Mouse (Mus musculus) spleen, adult 2 months (tissue): ENCODE measurements around the gene Slc22a3. TPM values are rescaled to one million over a fixed set of nuclear protein-coding genes. Genes with fewer than 3 reads are reported as not detected.

ENCODE experiments used
- DNase-seq, 2 experiments: peaks; one replicate each; pipeline versions ENCODE4 v3.0.0 to v3.0.0-alpha.2; 2012 to 2021; ENCODE audit warnings: low spot score in 2 of 2, low read depth in 1 of 2
- H3K27ac ChIP-seq: fragments of 200-500 bp; 2 replicates; pipeline ENCODE4 v1.5.1; 2012; ENCODE audit warnings: low read length, inconsistent platforms; ENCODE audit not compliant: insufficient read depth
- H3K27me3 ChIP-seq: fragments of 200-500 bp; 2 replicates; pipeline ENCODE4 v1.6.1; 2012; ENCODE audit warnings: mild to moderate bottlenecking, moderate library complexity, low read length, inconsistent platforms; ENCODE audit not compliant: control insufficient read depth, insufficient read depth
- H3K36me3 ChIP-seq: fragments of 200-500 bp; 2 replicates; pipeline ENCODE4 v1.6.1; 2012; ENCODE audit warnings: mild to moderate bottlenecking, low read length, inconsistent platforms; ENCODE audit not compliant: control insufficient read depth, insufficient read depth
- H3K4me1 ChIP-seq: fragments of 200-500 bp; 2 replicates; pipeline ENCODE4 v1.6.1; 2011; ENCODE audit warnings: inconsistent platforms; ENCODE audit not compliant: control insufficient read depth, insufficient read depth, insufficient read length
- H3K4me3 ChIP-seq: fragments of 200-500 bp; 2 replicates; pipeline ENCODE4 v1.5.1; 2011; ENCODE audit warnings: mild to moderate bottlenecking, inconsistent platforms; ENCODE audit not compliant: insufficient read depth, insufficient read length; ENCODE audit errors: extremely low read depth
- CTCF ChIP-seq: fragments of 200-500 bp; IDR thresholded peaks from 2 replicates; pipeline ENCODE4 v1.5.1; 2011; ENCODE audit warnings: mild to moderate bottlenecking, inconsistent platforms; ENCODE audit not compliant: insufficient read depth, insufficient read length, insufficient replicate concordance; ENCODE audit errors: extremely low read depth
- POLR2A ChIP-seq: fragments of 200-500 bp; IDR thresholded peaks from 2 replicates; pipeline ENCODE4 v1.6.1; 2011; ENCODE audit warnings: low read depth, low read length, inconsistent platforms
- WGBS: fragments of 180-500 bp; shearing (Covaris S2); methylation state at CpG from one replicate; pipeline ENCODE4 v1.1.7; 2018; 5-methylcytosine and 5-hydroxymethylcytosine counted together
- polyA plus RNA-seq: library from polyadenylated mRNA; depleted of rRNA; stranded (reverse); fragments of >200 nt; gene quantifications from 2 replicates; pipeline ENCODE4 v1.2.3, GENCODE M21; 2012

The Slc22a3 gene
- polyA plus RNA-seq, 1 experiment, result 2.1 TPM

- Histone ChIP-seq H3K27ac (no peak overlapping the region), H3K4me3 (no peak overlapping the region), H3K4me1 (no peaks in the 10 kb centered on the region), H3K36me3 (no peaks in the 10 kb centered on the region), H3K27me3 (no peaks in the 10 kb centered on the region)
- DNase-seq, result no peak
- WGBS, result 19% methylated on average over 6 of the region's 6 CpGs
- TF ChIP-seq CTCF (no peak), POLR2A (no peak)
Measured at GRCm38 (mm10) chr17:12518194-12518593, 10.7 kb upstream of the Slc22a3 start.

GRCm38 (mm10) chr17:12513997-12514396 is 6.5 kb upstream of the Slc22a3 start:
- Histone ChIP-seq H3K27me3 (no peaks in the 10 kb centered on the region), H3K4me1 (no peaks in the 10 kb centered on the region), H3K36me3 (no peaks in the 10 kb centered on the region), H3K27ac (no peak overlapping the region), H3K4me3 (no peak overlapping the region)
- TF ChIP-seq POLR2A, result no peak
- TF ChIP-seq CTCF, result no peak
- 68% methylated on average over 5 of the region's 5 CpGs for WGBS
- DNase-seq, result no peak

DNA sequence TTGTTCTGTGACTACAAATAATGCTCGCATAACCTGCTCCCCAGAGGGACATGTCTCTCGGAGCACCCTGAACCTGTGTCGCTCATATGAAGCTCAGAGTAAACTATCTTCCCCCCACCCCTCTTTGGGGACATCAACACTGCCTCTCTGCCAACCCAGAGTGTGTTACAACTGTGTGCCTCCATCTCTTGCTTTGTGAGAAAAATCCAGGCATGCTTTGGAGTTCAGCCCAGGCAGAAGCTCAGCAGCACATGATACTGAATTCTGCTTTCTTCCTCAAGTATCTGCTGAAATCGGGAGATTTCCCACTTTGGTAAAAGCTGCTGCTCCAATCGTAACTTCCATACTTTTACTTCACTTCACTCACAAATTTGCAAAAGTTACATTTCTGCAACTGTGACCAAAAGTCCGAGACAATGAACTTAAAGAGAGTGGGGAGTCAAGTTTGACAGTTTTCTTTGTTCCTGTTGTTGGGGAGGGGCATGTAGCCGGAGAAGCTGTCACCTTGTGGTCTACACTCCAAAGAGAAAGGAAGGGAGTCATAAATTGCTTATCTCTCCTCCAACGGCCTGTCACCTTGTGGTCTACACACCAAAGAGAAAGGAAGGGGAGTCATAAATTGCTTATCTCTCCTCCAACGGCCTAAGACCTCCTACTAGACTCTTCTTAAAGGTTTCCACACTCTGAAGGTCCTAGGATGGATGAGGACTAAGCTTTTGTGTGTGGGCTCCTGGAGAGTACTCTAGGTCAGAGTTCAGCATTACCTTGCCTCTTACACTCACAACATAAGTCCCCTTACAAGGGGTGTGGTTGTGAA is 5.8 kb upstream of the Slc22a3 start:
- Histone ChIP-seq H3K4me1 (no peaks in the 10 kb centered on the region), H3K4me3 (no peak overlapping the region; the same call in 1 of the 2 replicates), H3K27me3 (no peaks in the 10 kb centered on the region), H3K36me3 (no peaks in the 10 kb centered on the region), H3K27ac (no peak overlapping the region)
- no peak for DNase-seq
- 31% methylated on average over 9 of the region's 9 CpGs for WGBS
- TF ChIP-seq POLR2A, result no peak

DNA sequence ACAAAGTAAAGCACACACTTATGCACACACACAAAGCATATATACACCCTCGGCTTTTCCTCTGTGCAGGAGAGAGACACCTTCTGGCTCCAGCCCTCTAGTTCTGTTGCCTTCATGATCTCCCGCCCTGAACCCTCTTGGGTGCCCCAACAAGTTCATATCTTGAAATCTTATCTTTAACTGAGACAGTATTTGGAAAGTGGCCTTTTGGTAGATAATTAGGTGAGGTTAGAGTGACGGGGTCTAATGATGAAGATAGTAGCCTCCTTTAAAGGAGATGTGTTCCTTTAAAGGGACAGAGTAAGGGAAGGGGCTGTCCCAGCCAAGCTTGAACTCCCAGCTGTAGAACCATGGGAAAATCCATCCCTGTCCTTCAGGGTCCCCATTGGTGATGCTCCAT is 3.7 kb upstream of the Slc22a3 start:
- no peaks in the 10 kb centered on the region for H3K27me3 ChIP-seq
- 83% methylated on average over 3 of the region's 3 CpGs for WGBS
- TF ChIP-seq POLR2A (no peak), CTCF (no peak)
- no peaks in the 10 kb centered on the region; the same call in 1 of the 2 replicates for H3K4me1 ChIP-seq
- H3K27ac ChIP-seq, result no peak overlapping the region
- DNase-seq, result no peak
- H3K4me3 ChIP-seq, result no peak overlapping the region
- no peaks in the 10 kb centered on the region for H3K36me3 ChIP-seq

- 76% methylated on average over 7 of the region's 7 CpGs for WGBS
- Histone ChIP-seq H3K4me1 (no peaks in the 10 kb centered on the region; the same call in none of the 2 replicates), H3K27ac (no peak overlapping the region), H3K27me3 (no peaks in the 10 kb centered on the region), H3K36me3 (no peaks in the 10 kb centered on the region), H3K4me3 (no peak overlapping the region)
- TF ChIP-seq POLR2A (no peak), CTCF (no peak)
- DNase-seq, result no peak
Measured at GRCm38 (mm10) chr17:12508376-12508775, 872 bp upstream of the Slc22a3 start.

DNA sequence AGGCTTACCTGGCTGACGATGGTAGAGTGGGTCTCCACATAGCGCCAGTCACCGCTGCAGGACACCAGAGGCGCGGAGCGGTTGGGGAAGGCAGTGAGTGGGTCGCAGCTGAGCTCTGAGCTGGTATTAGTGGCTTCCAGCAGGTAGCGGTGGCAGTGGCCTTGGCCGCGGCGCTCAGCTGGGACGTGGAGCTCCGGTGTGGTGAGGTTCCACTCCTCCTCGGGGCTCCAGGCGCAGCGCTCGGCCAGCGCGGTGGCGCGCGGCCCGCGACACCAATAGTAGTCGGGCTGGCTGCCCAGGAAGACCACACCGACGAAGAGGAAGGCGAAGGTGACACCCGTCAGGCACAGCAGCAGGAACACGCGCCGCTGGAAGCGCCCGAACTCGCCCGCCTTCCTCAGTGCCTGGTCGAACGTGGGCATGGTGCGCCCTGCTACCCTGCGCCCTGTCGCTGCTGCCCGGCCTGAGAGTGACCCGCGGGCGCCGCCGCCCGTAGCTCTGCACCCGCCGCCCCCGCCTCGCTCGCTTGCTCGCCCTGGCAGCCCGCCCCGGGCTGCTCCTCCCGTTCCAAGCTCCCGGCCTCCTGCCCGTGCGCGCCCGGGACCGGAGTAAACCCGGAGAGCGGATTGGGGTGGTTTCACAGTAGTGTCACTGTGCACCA is 471 bp downstream of the Slc22a3 start:
- no peak for DNase-seq
- no peaks in the 10 kb centered on the region for H3K36me3 ChIP-seq
- H3K27me3 ChIP-seq, result no peaks in the 10 kb centered on the region
- H3K27ac ChIP-seq, result no peak overlapping the region
- TF ChIP-seq POLR2A (no peak), CTCF (no peak)
- no peak overlapping the region; the same call in 1 of the 2 replicates for H3K4me3 ChIP-seq
- WGBS, result 2% methylated on average over 65 of the region's 65 CpGs
- H3K4me1 ChIP-seq, result no peaks in the 10 kb centered on the region; the same call in none of the 2 replicates

DNA sequence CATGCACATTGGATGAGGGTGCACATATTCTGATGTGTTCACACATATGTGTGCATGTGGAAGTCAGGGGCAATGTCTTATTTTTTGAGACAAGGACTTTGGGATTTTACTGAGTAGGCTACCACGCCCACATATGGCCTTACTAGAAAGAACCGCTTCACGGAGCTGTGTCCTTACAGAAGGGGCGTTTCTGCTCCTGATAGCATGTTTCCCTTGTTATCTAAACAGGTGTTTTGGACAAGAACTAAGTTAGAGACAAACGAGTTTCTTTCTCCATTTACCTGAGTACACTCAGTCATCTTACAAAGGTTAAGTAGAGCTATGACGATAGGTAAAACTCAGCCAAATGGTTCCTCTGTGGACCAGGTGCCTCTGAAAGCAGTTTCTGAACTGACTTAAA is 1.8 kb downstream of the Slc22a3 start:
- no peak for TF ChIP-seq CTCF
- no peak for TF ChIP-seq POLR2A
- no peak for DNase-seq
- Histone ChIP-seq H3K36me3 (no peaks in the 10 kb centered on the region), H3K4me1 (no peaks in the 10 kb centered on the region; the same call in none of the 2 replicates), H3K27me3 (no peaks in the 10 kb centered on the region), H3K27ac (no peak overlapping the region), H3K4me3 (no peak overlapping the region)
- 21% methylated on average over 6 of the region's 6 CpGs for WGBS
